33 mouse cellular contexts compared by ENCODE assay signal in the genomic region with DNA sequence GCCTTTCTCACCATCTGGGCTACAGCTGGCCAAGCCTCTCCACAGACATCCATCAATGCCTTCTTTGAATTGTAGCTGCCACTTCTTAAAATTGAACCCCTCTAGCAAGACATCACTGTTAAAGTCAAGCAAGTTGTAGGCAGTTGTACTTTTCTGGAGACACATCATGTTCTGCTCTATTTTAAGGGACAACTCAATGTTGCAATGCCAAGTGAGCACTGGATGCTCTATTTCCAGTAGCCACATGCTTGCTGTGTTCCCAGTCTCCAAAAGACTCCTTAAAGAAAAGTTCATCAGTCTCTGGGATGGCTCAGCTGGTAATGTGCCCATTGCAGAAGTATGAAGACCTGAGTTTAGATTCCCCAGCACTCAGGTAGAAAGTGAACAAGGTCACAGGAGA. TPM values are rescaled to one million over a fixed set of nuclear protein-coding genes. Genes with fewer than 3 reads are reported as not detected.
A peak's percentile ranks its signal among the peaks of the same experiment; 100 is the strongest.
DNase-seq lines count a peak whose midpoint lies in the region; ATAC-seq lines count a peak whose summit lies in the region.
"Had no signal": no experiment of that assay in that cellular context is flagged by ENCODE, and none has a peak within 500 bp of the region (broad histone marks: within the 10 kb centered on the region; RNA-seq: fewer than 3 reads in every experiment).

No protein-coding gene starts in this region.

- DNase-seq in embryonic facial prominence, embryonic 10.5 days (ENCODE audit: low spot score): no peak
- peak; percentile 17 for DNase-seq in right cerebral cortex, adult 18-20 months
- no peak for DNase-seq in right cerebral cortex, postnatal 10 days (ENCODE audit: low spot score in 2 of 2)
- DNase-seq in telencephalon, adult 2 months (ENCODE audit: low read depth, low spot score): peak; percentile 51
- DNase-seq in lung, postnatal 10 days: no peak
- DNase-seq: adrenal gland, postnatal 10 days; adrenal gland, postnatal 36 days; B cell, adult 2 months; cerebellum, adult 11 months; cerebellum, adult 2 months; cerebellum, adult 9-11 months; cerebellum, postnatal 25 days; gastrocnemius, adult 2 months; gastrocnemius, postnatal 14 days; heart, adult 2 months; heart, postnatal 14 days; heart, postnatal 4 days; kidney, adult 18-20 months had no signal

- ATAC-seq in embryonic facial prominence, embryonic 13.5 days (ENCODE audit: insufficient number of reproducible peaks, insufficient read depth, low FRiP score, low TSS enrichment, low read depth): no peak
- ATAC-seq: forebrain, embryonic 15.5 days; hindbrain, postnatal 0 days; inflammation-experienced regulatory T-cells, adult 6 months; intestine, embryonic 16.5 days; Patski had no signal

- no peaks in the 10 kb centered on the region for H3K27me3 ChIP-seq in embryonic facial prominence, embryonic 13.5 days
- no peaks in the 10 kb centered on the region for H3K27me3 ChIP-seq in embryonic facial prominence, embryonic 10.5 days (replicated peaks; ENCODE audit: low read depth, poor library complexity, severe bottlenecking)
- H3K27me3 ChIP-seq: CH12.LX; embryonic facial prominence, embryonic 12.5 days; forebrain, embryonic 15.5 days; heart, embryonic 13.5 days had no signal

- H3K4me3 ChIP-seq in embryonic facial prominence, embryonic 13.5 days: no peak overlapping the region
- H3K4me3 ChIP-seq in embryonic facial prominence, embryonic 10.5 days: no peak overlapping the region
- H3K4me3 ChIP-seq: embryonic facial prominence, embryonic 12.5 days; forebrain, embryonic 15.5 days; gastrocnemius, adult 2 months; heart, adult 2 months; heart, embryonic 10.5 days; heart, embryonic 13.5 days had no signal

- H3K4me2 ChIP-seq in embryonic facial prominence, embryonic 13.5 days: no peak overlapping the region
- H3K4me2 ChIP-seq: embryonic facial prominence, embryonic 12.5 days; forebrain, embryonic 15.5 days; heart, embryonic 13.5 days; hindbrain, embryonic 14.5 days had no signal

- H3K9me3 ChIP-seq in embryonic facial prominence, embryonic 13.5 days: no peaks in the 10 kb centered on the region
- H3K9me3 ChIP-seq in embryonic facial prominence, embryonic 10.5 days: no peaks in the 10 kb centered on the region
- H3K9me3 ChIP-seq: embryonic facial prominence, embryonic 12.5 days; forebrain, embryonic 15.5 days; G1E; heart, embryonic 10.5 days; heart, embryonic 13.5 days had no signal

- peak overlapping the region; percentile 74; the same call in 1 of the 2 replicates for H3K27ac ChIP-seq in embryonic facial prominence, embryonic 13.5 days
- no peak overlapping the region for H3K27ac ChIP-seq in embryonic facial prominence, embryonic 10.5 days (replicated peaks)
- H3K27ac ChIP-seq: embryonic facial prominence, embryonic 12.5 days; forebrain, embryonic 15.5 days; gastrocnemius, adult 2 months; heart, adult 2 months; heart, embryonic 10.5 days; heart, embryonic 13.5 days; hindbrain, embryonic 14.5 days; hindbrain, postnatal 0 days had no signal

- H3K4me1 ChIP-seq in embryonic facial prominence, embryonic 13.5 days: peaks cover 4% of the 10 kb centered on the region; the same call in 1 of the 2 replicates
- H3K4me1 ChIP-seq in embryonic facial prominence, embryonic 10.5 days: no peaks in the 10 kb centered on the region
- H3K4me1 ChIP-seq: embryonic facial prominence, embryonic 12.5 days; forebrain, embryonic 15.5 days; heart, embryonic 10.5 days; heart, embryonic 13.5 days had no signal

- no peaks in the 10 kb centered on the region for H3K36me3 ChIP-seq in embryonic facial prominence, embryonic 13.5 days
- no peaks in the 10 kb centered on the region for H3K36me3 ChIP-seq in embryonic facial prominence, embryonic 10.5 days (replicated peaks)
- H3K36me3 ChIP-seq: embryonic facial prominence, embryonic 12.5 days; forebrain, embryonic 15.5 days; G1E; heart, embryonic 10.5 days; heart, embryonic 13.5 days had no signal

- H3K9ac ChIP-seq in embryonic facial prominence, embryonic 13.5 days: no peak overlapping the region
- H3K9ac ChIP-seq: embryonic facial prominence, embryonic 12.5 days; forebrain, embryonic 15.5 days; heart, embryonic 13.5 days; hindbrain, embryonic 14.5 days had no signal

RNA-seq across cellular contexts. Expression of a gene that starts 3.5 kb away (rescaled TPM):
- polyA plus RNA-seq in embryonic facial prominence, embryonic 13.5 days (2015; fragmentation: Nextera tagmentation; extraction: Ambion mirVana): not detected in 2 replicates
- not detected in 2 replicates for polyA plus RNA-seq in embryonic facial prominence, embryonic 10.5 days (2016; fragmentation: Nextera tagmentation; extraction: Ambion mirVana)
- polyA plus RNA-seq: cerebellum, adult 2 months; embryonic facial prominence, embryonic 12.5 days; forebrain, embryonic 11.5 days; forebrain, embryonic 15.5 days; G1E; heart, adult 2 months; heart, embryonic 10.5 days; heart, embryonic 13.5 days; heart, embryonic 16.5 days; hindbrain, embryonic 11.5 days; hindbrain, embryonic 14.5 days; hindbrain, postnatal 0 days; inflammation-experienced regulatory T-cells, adult 6 months; intestine, embryonic 16.5 days; Patski had no signal

RNA-seq across cellular contexts. Expression of a gene that starts 14.0 kb away (rescaled TPM):
- not detected in 2 replicates for polyA plus RNA-seq in embryonic facial prominence, embryonic 13.5 days (2015; fragmentation: Nextera tagmentation; extraction: Ambion mirVana)
- polyA plus RNA-seq in embryonic facial prominence, embryonic 10.5 days (2016; fragmentation: Nextera tagmentation; extraction: Ambion mirVana): not detected in 2 replicates
- polyA plus RNA-seq: cerebellum, adult 2 months; embryonic facial prominence, embryonic 12.5 days; forebrain, embryonic 11.5 days; forebrain, embryonic 15.5 days; G1E; heart, adult 2 months; heart, embryonic 10.5 days; heart, embryonic 13.5 days; heart, embryonic 16.5 days; hindbrain, embryonic 11.5 days; hindbrain, embryonic 14.5 days; hindbrain, postnatal 0 days; inflammation-experienced regulatory T-cells, adult 6 months; intestine, embryonic 16.5 days; Patski had no signal

RNA-seq across cellular contexts. Expression of a gene that starts 26.7 kb away (rescaled TPM):
- polyA plus RNA-seq in embryonic facial prominence, embryonic 13.5 days (2015; fragmentation: Nextera tagmentation; extraction: Ambion mirVana): 0.19 TPM in 1 of 2 replicates, not detected in the other
- not detected in 2 replicates for polyA plus RNA-seq in embryonic facial prominence, embryonic 10.5 days (2016; fragmentation: Nextera tagmentation; extraction: Ambion mirVana)
- polyA plus RNA-seq: cerebellum, adult 2 months; embryonic facial prominence, embryonic 12.5 days; forebrain, embryonic 11.5 days; forebrain, embryonic 15.5 days; G1E; heart, adult 2 months; heart, embryonic 10.5 days; heart, embryonic 13.5 days; heart, embryonic 16.5 days; hindbrain, embryonic 11.5 days; hindbrain, embryonic 14.5 days; hindbrain, postnatal 0 days; inflammation-experienced regulatory T-cells, adult 6 months; intestine, embryonic 16.5 days; Patski had no signal

RNA-seq across cellular contexts. Expression of a gene that starts 46.8 kb away (rescaled TPM):
- 0.36 and 0.41 TPM in 2 replicates for polyA plus RNA-seq in embryonic facial prominence, embryonic 13.5 days (2015; fragmentation: Nextera tagmentation; extraction: Ambion mirVana)
- 0.08 and 0.17 TPM in 2 replicates for polyA plus RNA-seq in embryonic facial prominence, embryonic 10.5 days (2016; fragmentation: Nextera tagmentation; extraction: Ambion mirVana)
- polyA plus RNA-seq: G1E; heart, embryonic 10.5 days had no signal

Comparison
In these comparisons a context has a peak if more than half of its experiments do, and no peak if none do; other contexts are left out.
1. DNase-seq: peak in right cerebral cortex, adult 18-20 months (single experiment) and telencephalon, adult 2 months (single experiment); none in embryonic facial prominence, embryonic 10.5 days (single experiment), right cerebral cortex, postnatal 10 days (0 of 2) and lung, postnatal 10 days (single experiment).